Mouse (Mus musculus): ENCODE data around the gene 2010003K11Rik.

GRCm38 (mm10) chr19:4491080-4491695 is 7.2 kb downstream of the 2010003K11Rik start:
- TF ChIP-seq CTCF (IDR thresholded peaks at IDR 0.05; ENCODE audit: control insufficient read depth, insufficient read depth, insufficient read length) (no peak), MYOD1 (IDR thresholded peaks at IDR 0.05; ENCODE audit: control insufficient read depth, insufficient read length, low read depth) (no peak), USF1 (IDR thresholded peaks at IDR 0.05; ENCODE audit: low read depth) (no peak)
